Mouse (Mus musculus): Measurements from ENCODE around the gene Rbms2.
A peak's percentile ranks its signal among the peaks of the same experiment; 100 is the strongest.

The Rbms2 gene

GRCm38 (mm10) chr10:128090651-128091563 lies 89.2 kb downstream of the Rbms2 start:
- peak; percentile 89 to 95 for DNase-seq

DNA sequence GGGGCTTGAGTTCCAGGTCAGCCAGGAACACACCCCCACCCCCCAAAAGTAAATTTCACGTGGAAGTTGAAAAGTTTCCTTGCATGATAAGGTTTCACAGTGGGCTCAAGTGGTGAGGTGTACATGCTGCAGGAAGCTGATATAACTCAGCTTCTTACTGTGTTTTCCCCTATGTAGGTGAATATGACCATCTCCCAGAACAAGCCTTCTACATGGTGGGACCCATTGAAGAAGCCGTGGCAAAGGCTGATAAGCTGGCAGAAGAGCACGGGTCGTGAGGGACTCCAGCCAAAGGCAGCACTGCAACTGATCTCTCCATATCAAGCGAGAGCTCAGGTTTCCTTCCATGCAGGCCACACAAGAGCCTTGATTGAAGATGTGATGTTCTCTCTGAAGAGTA lies 90.3 kb downstream of the Rbms2 start:
- DNase-seq, result no peak

DNA sequence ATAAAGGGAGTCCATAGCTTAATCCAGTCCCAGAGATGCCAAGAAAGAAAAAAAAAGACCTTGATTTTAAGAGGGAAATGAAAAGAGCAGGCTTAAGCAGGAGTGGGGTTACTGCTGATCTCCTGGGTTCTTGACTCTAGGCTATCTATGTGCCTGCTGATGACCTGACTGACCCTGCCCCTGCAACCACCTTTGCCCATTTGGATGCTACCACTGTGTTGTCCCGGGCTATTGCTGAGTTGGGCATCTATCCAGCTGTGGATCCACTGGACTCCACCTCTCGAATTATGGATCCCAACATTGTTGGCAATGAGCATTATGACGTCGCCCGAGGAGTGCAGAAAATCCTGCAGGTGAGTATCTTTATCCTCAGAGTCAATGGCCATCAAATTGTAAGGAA lies 91.9 kb downstream of the Rbms2 start:
- no peak for DNase-seq

DNA sequence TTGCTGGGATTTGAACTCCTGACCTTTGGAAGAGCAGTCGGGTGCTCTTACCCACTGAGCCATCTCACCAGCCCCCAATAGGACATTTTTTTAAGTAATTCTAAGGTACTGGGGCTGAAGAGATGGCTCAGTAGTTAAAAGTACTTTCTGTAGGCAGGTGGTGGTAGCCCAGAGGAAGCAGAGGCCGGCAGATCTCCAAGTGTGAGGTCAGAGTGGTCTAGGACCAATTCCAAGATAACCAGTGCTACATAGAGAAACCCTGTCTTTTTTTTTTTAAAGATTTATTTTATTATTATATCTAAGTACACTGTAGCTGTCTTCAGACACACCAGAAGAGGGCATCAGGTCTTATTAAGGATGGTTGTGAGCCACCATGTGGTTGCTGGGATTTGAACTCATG lies 92.9 kb downstream of the Rbms2 start:
- DNase-seq, result peak; percentile 43 to 44

DNA sequence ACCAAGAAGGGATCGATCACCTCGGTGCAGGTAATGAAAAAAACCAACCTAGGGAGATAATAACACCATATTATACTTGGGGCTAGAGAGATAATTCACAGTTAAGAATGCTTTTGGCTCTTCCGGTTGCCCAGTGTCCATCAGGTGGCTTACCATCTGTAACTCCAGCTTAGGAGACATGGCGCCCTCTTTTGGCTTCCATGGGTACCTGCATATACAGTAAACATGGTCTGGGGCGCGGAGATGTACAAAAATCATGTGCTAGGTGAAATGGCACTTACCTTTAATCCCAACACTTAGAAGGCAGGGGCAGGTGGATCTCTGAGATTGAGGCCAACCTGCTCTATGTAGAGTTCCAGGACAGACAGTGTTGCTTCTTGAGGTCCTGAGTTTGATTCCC lies 93.7 kb downstream of the Rbms2 start:
- DNase-seq, result peak; percentile 26 to 40

- no peak for DNase-seq
Observed at GRCm38 (mm10) chr10:128084160-128084559, 95.9 kb downstream of the Rbms2 start.

DNA sequence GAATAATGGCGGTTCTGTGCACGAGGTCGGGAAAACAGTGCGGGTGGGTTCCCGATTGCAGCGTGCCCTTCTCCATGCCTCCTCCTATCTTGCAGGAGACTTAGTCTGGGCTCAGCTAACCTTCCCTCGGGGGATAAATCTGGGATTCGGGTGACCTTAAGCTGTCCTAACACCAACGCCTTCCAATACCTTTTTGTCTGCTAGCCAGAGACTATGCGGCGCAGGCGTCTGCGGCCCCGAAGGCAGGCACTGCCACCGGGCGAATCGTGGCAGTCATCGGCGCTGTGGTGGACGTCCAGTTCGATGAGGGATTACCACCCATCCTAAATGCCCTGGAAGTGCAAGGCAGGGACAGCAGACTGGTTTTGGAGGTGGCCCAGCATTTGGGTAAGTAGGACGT lies 96.4 kb downstream of the Rbms2 start:
- DNase-seq, result peak; percentile 43 to 53

- peak; percentile 98 to 99 for DNase-seq
Observed at GRCm38 (mm10) chr10:128082880-128083421, 97.1 kb downstream of the Rbms2 start, which contains the start of gene Atp5b. Atp5b (plus strand) TSS chr10:128083273.

GRCm38 (mm10) chr10:128082477-128082808 lies 97.7 kb downstream of the Rbms2 start:
- no peak for DNase-seq

DNA sequence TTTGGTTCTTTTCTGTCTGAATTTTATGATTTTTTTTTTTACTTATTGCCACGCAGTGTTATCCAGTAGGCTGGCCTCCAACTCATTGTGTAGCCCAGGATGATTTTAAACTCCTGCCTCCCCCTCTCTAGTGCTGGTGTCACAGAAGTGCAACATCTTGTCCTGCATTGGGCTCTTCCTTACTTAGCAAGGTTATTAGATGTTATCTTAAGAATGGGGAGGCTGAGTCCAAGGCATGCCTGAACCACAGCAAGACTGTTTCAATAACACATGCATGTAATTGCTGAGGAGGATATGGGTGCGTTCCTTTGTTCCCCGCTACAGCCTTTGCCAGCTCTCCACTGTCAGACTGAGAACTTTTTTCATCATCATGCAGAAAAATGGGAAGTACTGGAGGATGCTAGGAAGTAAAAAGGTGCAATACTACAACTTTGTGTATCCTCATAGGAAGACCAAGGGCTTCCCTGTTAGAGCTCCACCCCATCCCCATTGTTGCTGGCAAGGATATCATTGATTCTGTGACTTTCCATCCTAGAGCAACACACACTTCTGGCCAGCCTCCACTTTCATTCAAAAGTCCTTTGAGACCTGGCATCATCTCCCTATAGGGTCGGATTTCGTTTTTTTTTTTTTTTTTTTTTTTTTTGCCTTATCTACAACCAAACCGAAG lies 98.2 kb downstream of the Rbms2 start:
- peak in 1 of 2 experiments; percentile 33 for DNase-seq

Measured in cerebellum, postnatal 36 days (tissue).